Mouse (Mus musculus): Measurements from ENCODE around the gene Opa1.

The Opa1 gene

DNA sequence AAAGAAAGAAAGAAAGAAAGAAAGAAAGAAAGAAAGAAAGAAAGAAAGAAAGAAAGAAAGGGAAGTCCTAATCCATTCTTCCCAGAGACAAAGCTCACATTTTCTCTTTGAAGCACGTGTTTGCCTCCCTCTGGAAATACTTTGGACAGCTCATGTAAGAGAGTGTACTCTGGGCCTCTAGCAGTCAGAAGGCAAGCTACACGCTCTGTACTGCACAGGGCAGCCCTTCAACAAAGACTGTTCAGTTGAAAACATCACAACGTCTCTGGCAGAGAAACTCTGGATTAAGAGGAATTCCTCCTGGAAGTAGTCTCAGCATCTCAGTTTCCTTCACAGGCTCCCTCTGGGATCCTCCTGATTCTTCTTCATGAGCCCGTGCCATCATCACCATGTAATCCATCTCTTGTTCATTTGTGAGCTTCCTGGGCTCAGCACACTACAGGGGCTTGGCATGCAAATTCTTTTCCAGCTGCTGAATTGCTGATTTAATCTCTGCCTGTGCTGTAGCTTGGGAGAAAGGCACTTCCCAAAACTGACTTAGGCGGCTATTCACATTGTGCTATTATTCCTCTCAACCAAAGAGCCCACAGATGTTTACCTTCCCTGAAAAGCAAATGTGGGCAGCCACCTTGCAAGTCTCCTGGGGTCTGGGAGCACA, 114.0 kb downstream of the Opa1 start:
- DNase-seq = no peak

DNA sequence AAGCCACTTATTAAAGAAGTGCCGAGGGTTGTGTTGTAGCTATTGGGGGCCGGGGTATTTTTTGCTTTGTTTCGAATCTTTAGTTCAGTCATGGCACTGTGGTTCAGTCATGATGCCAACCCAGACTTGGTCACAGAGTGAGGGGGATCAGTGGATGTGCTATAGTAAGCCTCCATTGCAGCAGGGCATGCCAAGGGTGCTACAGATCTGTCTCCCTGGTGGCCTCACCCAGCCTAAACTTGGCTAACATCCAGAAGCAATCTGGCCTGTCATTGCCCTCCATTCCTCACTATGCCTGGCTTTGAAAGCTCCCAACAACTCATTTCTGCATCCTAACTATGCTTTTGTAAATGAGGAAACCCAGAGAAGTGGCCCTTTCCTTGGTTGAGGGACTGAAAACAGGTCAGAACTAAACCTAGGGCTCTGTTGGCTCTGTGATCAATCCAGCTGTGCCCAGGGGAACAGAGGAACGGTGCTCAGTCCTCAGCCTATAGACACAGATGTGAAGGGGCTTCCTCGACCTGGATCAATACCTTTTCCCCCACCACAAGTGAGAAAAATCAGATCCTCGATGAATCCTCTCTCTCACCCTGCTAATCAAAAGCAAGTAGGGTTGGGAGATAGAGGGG, 114.8 kb downstream of the Opa1 start:
- no peak for DNase-seq

DNA sequence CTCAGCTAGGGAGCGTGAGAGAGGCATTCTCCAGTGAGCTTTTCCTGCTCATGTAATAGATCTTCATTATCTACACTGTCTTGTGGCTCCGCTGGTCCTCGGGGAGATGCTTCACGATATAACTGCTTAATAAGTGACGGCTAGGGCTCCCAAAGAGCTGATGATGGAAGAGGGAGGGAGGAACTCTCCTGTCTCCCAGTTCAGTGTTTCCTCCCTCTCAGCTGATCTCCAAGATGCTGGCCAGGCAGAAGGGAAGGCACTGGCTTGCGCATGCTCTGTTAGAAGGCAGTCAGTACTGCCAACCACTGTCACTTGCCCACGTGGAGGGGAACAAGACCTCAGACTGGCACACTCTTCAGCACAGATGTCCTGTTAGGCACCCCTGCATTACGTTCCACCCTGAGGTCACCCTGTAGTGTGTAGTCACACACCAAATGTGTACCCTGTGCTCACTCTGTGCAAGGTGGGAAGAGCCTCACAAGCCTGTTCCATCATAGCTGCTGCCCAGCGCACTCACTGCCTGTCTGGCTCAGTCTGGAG, 115.4 kb downstream of the Opa1 start:
- DNase-seq = no peak

Measured in cerebellum, adult 9-11 months (tissue).